Mouse (Mus musculus) kidney, adult 9 months (tissue): ENCODE measurements around the gene Mllt11.

Experiments used
- DNase-seq: peaks from one replicate; pipeline ENCODE4 v3.0.0; 2022

The Mllt11 gene

DNA sequence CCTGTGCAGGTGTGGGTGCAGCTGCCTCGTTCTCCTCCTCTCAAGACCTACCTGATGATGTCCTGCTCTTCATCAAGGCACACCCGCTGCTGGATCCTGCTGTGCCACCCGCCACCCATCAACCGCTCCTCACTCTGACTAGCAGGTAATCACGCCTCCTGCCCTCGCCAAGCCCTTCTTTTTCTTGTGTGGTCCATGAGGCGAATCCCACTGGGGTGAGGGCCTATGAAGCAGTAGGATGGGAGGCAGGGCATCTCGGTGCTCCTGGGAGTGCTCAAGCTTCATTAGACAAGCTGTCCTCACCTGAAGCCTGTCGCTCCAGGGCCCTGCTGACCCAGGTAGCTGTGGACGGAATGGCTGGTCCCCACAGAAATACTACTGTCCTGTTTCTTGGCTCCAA is 62.0 kb downstream of the Mllt11 start:
- DNase-seq, result no peak
